Comparison of ENCODE assay signal across 14 mouse cellular contexts in genomic region chr12:87279350-87279749, GRCm38 (mm10). TPM values are rescaled to one million over a fixed set of nuclear protein-coding genes. Genes with fewer than 3 reads are reported as not detected.
A peak's percentile ranks its signal among the peaks of the same experiment; 100 is the strongest.
DNase-seq lines count a peak whose midpoint lies in the region; ATAC-seq and TF ChIP-seq lines count a peak whose summit lies in the region.
"Had no signal": no experiment of that assay in that cellular context is flagged by ENCODE, and none has a peak within 500 bp of the region (broad histone marks: within the 10 kb centered on the region; RNA-seq: fewer than 3 reads in every experiment).

No protein-coding gene starts in this region.

- in situ Hi-C loops in ES-E14 (cut with MboI; ENCODE audit: low sequenced_read_pairs in 2 of 2, unreplicated experiment in 2 of 2): no loop called here

- H3K4me3 ChIP-seq in heart, embryonic 15.5 days: no peak overlapping the region
- no peak overlapping the region for H3K4me3 ChIP-seq in heart, adult 2 months
- H3K4me3 ChIP-seq in liver, embryonic 11.5 days (ENCODE audit: low read depth, low read length): no peak overlapping the region
- H3K4me3 ChIP-seq in liver, postnatal 0 days (ENCODE audit: low read depth, low read length): no peak overlapping the region
- H3K4me3 ChIP-seq in ES-E14 (ENCODE audit: insufficient read depth in 1 of 2, low read depth in 1 of 2, low read length in 2 of 2, poor library complexity in 1 of 2, severe bottlenecking in 1 of 2): peak overlapping the region; percentile 52 to 68; a peak in 3 of 4 replicates
- H3K4me3 ChIP-seq in intestine, embryonic 14.5 days (ENCODE audit: low read depth, low read length): no peak overlapping the region
- H3K4me3 ChIP-seq: hindbrain, embryonic 12.5 days; stomach, embryonic 15.5 days had no signal

- no peak for ATAC-seq in heart, embryonic 15.5 days (replicated peaks; ENCODE audit: insufficient number of reproducible peaks, insufficient read depth, low FRiP score, low read depth)
- ATAC-seq in liver, embryonic 11.5 days (replicated peaks; ENCODE audit: low FRiP score): no peak
- no peak for ATAC-seq in liver, postnatal 0 days
- ATAC-seq in intestine, embryonic 14.5 days (replicated peaks; ENCODE audit: low FRiP score, low TSS enrichment, low read depth): 0 out of 2 replicates have a peak, but pooled peaks have one; percentile 13
- ATAC-seq in frontal cortex, adult (ENCODE audit: low TSS enrichment): no peak
- ATAC-seq: CD4-positive, CD25-positive, alpha-beta regulatory T cell, adult 4 months had no signal

- no peak for TF ChIP-seq POLR2A in heart, adult 2 months (IDR thresholded peaks at IDR 0.05; ENCODE audit: insufficient read depth, low read depth, low read length)

- H3K27ac ChIP-seq in heart, embryonic 15.5 days: peak overlapping the region; percentile 78
- H3K27ac ChIP-seq in heart, adult 2 months: no peak overlapping the region
- no peak overlapping the region for H3K27ac ChIP-seq in liver, embryonic 11.5 days (ENCODE audit: low read depth, low read length)
- no peak overlapping the region for H3K27ac ChIP-seq in liver, postnatal 0 days (ENCODE audit: low read depth)
- no peak overlapping the region for H3K27ac ChIP-seq in ES-E14 (ENCODE audit: insufficient read depth, low read depth, low read length, poor library complexity, severe bottlenecking)
- no peak overlapping the region for H3K27ac ChIP-seq in intestine, embryonic 14.5 days (ENCODE audit: low read depth)
- H3K27ac ChIP-seq: hindbrain, embryonic 12.5 days; liver, embryonic 14.5 days; macrophage; stomach, embryonic 15.5 days had no signal

- no peak overlapping the region for H3K4me2 ChIP-seq in heart, embryonic 15.5 days
- no peak overlapping the region for H3K4me2 ChIP-seq in liver, embryonic 11.5 days
- no peak overlapping the region for H3K4me2 ChIP-seq in liver, postnatal 0 days (ENCODE audit: low read depth, low read length)
- H3K4me2 ChIP-seq in intestine, embryonic 14.5 days (ENCODE audit: low read length): no peak overlapping the region
- H3K4me2 ChIP-seq: hindbrain, embryonic 12.5 days had no signal

- no peak for TF ChIP-seq CTCF in heart, adult 2 months (IDR thresholded peaks at IDR 0.05)
- no peak for TF ChIP-seq CTCF in liver, postnatal 0 days (IDR thresholded peaks at IDR 0.05; ENCODE audit: low read depth)

- no peak for TF ChIP-seq EP300 in heart, adult 2 months (IDR thresholded peaks at IDR 0.05; ENCODE audit: insufficient read depth, low read depth, low read length)
- no peak for TF ChIP-seq EP300 in liver, postnatal 0 days (IDR thresholded peaks at IDR 0.05; ENCODE audit: low read depth)

- H3K27me3 ChIP-seq in heart, embryonic 15.5 days: no peaks in the 10 kb centered on the region
- H3K27me3 ChIP-seq in heart, adult 2 months (ENCODE audit: control insufficient read depth, insufficient read depth, low read length): no peaks in the 10 kb centered on the region
- no peaks in the 10 kb centered on the region for H3K27me3 ChIP-seq in liver, embryonic 11.5 days (replicated peaks; ENCODE audit: control insufficient read depth, insufficient read depth, low read length)
- H3K27me3 ChIP-seq in liver, postnatal 0 days (ENCODE audit: insufficient read depth, low read length): no peaks in the 10 kb centered on the region
- no peaks in the 10 kb centered on the region for H3K27me3 ChIP-seq in intestine, embryonic 14.5 days (replicated peaks; ENCODE audit: control insufficient read depth, insufficient read depth, low read length)
- H3K27me3 ChIP-seq: hindbrain, embryonic 12.5 days; stomach, embryonic 15.5 days had no signal

- no peak overlapping the region for H3K9ac ChIP-seq in heart, embryonic 15.5 days
- no peak overlapping the region for H3K9ac ChIP-seq in heart, adult 2 months (ENCODE audit: low read depth, low read length)
- no peak overlapping the region for H3K9ac ChIP-seq in liver, embryonic 11.5 days (ENCODE audit: low read depth, low read length)
- no peak overlapping the region for H3K9ac ChIP-seq in liver, postnatal 0 days (replicated peaks)
- H3K9ac ChIP-seq in ES-E14 (ENCODE audit: insufficient read depth, low read depth, low read length, poor library complexity, severe bottlenecking): 0 out of 2 replicates have a peak overlapping the region, but pooled peaks have one; percentile 28
- no peak overlapping the region for H3K9ac ChIP-seq in intestine, embryonic 14.5 days (ENCODE audit: low read length)
- H3K9ac ChIP-seq: hindbrain, embryonic 12.5 days; liver, embryonic 14.5 days; stomach, embryonic 15.5 days had no signal

- WGBS in heart, embryonic 15.5 days: 37% methylated on average over 3 of the region's 3 CpGs
- 37% methylated on average over 3 of the region's 3 CpGs for WGBS in heart, adult 2 months
- 42% methylated on average over 3 of the region's 3 CpGs for WGBS in liver, embryonic 11.5 days
- WGBS in liver, postnatal 0 days (ENCODE audit: insufficient replicate concordance): 71% methylated on average over 3 of the region's 3 CpGs
- 41% methylated on average over 3 of the region's 3 CpGs for WGBS in intestine, embryonic 14.5 days

- intact Hi-C loops in heart, adult 2 months (cut with DNase I): no loop called here

- H3K79me2 ChIP-seq in heart, adult 2 months (replicated peaks; ENCODE audit: control insufficient read depth, insufficient read depth, low read length): no peaks in the 10 kb centered on the region

- no peaks in the 10 kb centered on the region for H3K9me3 ChIP-seq in heart, embryonic 15.5 days (replicated peaks)
- H3K9me3 ChIP-seq in liver, embryonic 11.5 days (ENCODE audit: control insufficient read depth, low read length): no peaks in the 10 kb centered on the region
- no peaks in the 10 kb centered on the region for H3K9me3 ChIP-seq in liver, postnatal 0 days (ENCODE audit: low read length)
- no peaks in the 10 kb centered on the region for H3K9me3 ChIP-seq in ES-E14 (ENCODE audit: control insufficient read depth, insufficient read depth, low read depth, low read length)
- H3K9me3 ChIP-seq in intestine, embryonic 14.5 days (ENCODE audit: control insufficient read depth, low read length): no peaks in the 10 kb centered on the region
- H3K9me3 ChIP-seq: hindbrain, embryonic 12.5 days; stomach, embryonic 15.5 days had no signal

- peaks cover 26% of the 10 kb centered on the region for H3K4me1 ChIP-seq in heart, embryonic 15.5 days (replicated peaks)
- H3K4me1 ChIP-seq in heart, adult 2 months (ENCODE audit: control insufficient read depth, insufficient read depth, low read length): peaks cover 2% of the 10 kb centered on the region; the same call in 1 of the 2 replicates
- peaks cover 21% of the 10 kb centered on the region for H3K4me1 ChIP-seq in liver, embryonic 11.5 days (replicated peaks; ENCODE audit: control insufficient read depth, insufficient read depth, low read length)
- 0 out of 2 replicates have a peak, but pooled peaks cover 3% of the 10 kb centered on the region for H3K4me1 ChIP-seq in liver, postnatal 0 days (ENCODE audit: insufficient read depth)
- H3K4me1 ChIP-seq in ES-E14 (ENCODE audit: control insufficient read depth in 2 of 2, insufficient read depth in 2 of 2, low read length in 2 of 2, poor library complexity in 1 of 2): peaks cover 3 to 39% of the 10 kb centered on the region in 2 experiments; a peak in 3 of 4 replicates
- H3K4me1 ChIP-seq in intestine, embryonic 14.5 days (replicated peaks; ENCODE audit: control insufficient read depth, insufficient read depth, low read length): peaks cover 4% of the 10 kb centered on the region; the same call in 1 of the 2 replicates
- H3K4me1 ChIP-seq: stomach, embryonic 15.5 days had no signal

- no peak for DNase-seq in heart, adult 2 months
- peak; percentile 30 for DNase-seq in liver, embryonic 11.5 days (ENCODE audit: low spot score)
- no peak for DNase-seq in liver, postnatal 0 days
- no peak for DNase-seq in ES-E14 (ENCODE audit: low read depth, low spot score)
- no peak for DNase-seq in intestine, embryonic 14.5 days (ENCODE audit: low spot score)
- DNase-seq in retina, embryonic 14.5 days (ENCODE audit: low spot score): no peak
- DNase-seq: cerebellum, adult 18-20 months had no signal

- peaks cover 10% of the 10 kb centered on the region for H3K36me3 ChIP-seq in heart, embryonic 15.5 days
- H3K36me3 ChIP-seq in heart, adult 2 months (ENCODE audit: control insufficient read depth, insufficient read depth, low read length): no peaks in the 10 kb centered on the region
- peaks cover 15% of the 10 kb centered on the region for H3K36me3 ChIP-seq in liver, embryonic 11.5 days (ENCODE audit: control insufficient read depth, insufficient read depth, low read length)
- H3K36me3 ChIP-seq in liver, postnatal 0 days (replicated peaks; ENCODE audit: insufficient read depth, low read length): peaks cover 16% of the 10 kb centered on the region
- H3K36me3 ChIP-seq in ES-E14 (ENCODE audit: control insufficient read depth, insufficient read depth, low read length, poor library complexity, severe bottlenecking): peaks cover 19% of the 10 kb centered on the region
- H3K36me3 ChIP-seq in intestine, embryonic 14.5 days (ENCODE audit: control insufficient read depth, insufficient read depth, low read length): peaks cover 23% of the 10 kb centered on the region

RNA-seq across cellular contexts. Expression of gene Ahsa1, which starts 13.1 kb away (rescaled TPM):
- 175 and 176 TPM in 2 replicates for polyA plus RNA-seq in heart, embryonic 15.5 days (2015; fragmentation: Nextera tagmentation; extraction: Ambion mirVana)
- total RNA-seq in heart, adult 2 months (2021): 100 to 1,000 TPM; 138 to 153 TPM
- 74.5 and 85.8 TPM in 2 replicates for polyA plus RNA-seq in heart, adult 2 months (2012; rRNA removed)
- polyA plus RNA-seq in liver, embryonic 11.5 days (2014; fragmentation: Nextera tagmentation; extraction: Ambion mirVana): 296 and 310 TPM in 2 replicates
- polyA plus RNA-seq in liver, postnatal 0 days (2015; fragmentation: Nextera tagmentation; extraction: Ambion mirVana): 89.4 and 91.5 TPM in 2 replicates
- 224 and 305 TPM in 2 replicates for total RNA-seq in ES-E14 (2012; rRNA removed)
- polyA plus RNA-seq in intestine, embryonic 14.5 days (2014; fragmentation: Nextera tagmentation; extraction: Ambion mirVana): 205 and 207 TPM in 2 replicates

RNA-seq across cellular contexts. Expression of gene Vipas39, which starts 13.3 kb away (rescaled TPM):
- polyA plus RNA-seq in heart, embryonic 15.5 days (2015; fragmentation: Nextera tagmentation; extraction: Ambion mirVana): 29.8 and 37.7 TPM in 2 replicates
- total RNA-seq in heart, adult 2 months (2021): 10 to 100 TPM; 23.2 to 25.5 TPM
- 23.3 and 39.7 TPM in 2 replicates for polyA plus RNA-seq in heart, adult 2 months (2012; rRNA removed)
- polyA plus RNA-seq in liver, embryonic 11.5 days (2014; fragmentation: Nextera tagmentation; extraction: Ambion mirVana): 23.8 and 26.5 TPM in 2 replicates
- polyA plus RNA-seq in liver, postnatal 0 days (2015; fragmentation: Nextera tagmentation; extraction: Ambion mirVana): 8.2 and 8.9 TPM in 2 replicates
- total RNA-seq in ES-E14 (2012; rRNA removed): 29.8 and 36.3 TPM in 2 replicates
- 40.8 and 47.3 TPM in 2 replicates for polyA plus RNA-seq in intestine, embryonic 14.5 days (2014; fragmentation: Nextera tagmentation; extraction: Ambion mirVana)

RNA-seq across cellular contexts. Expression of gene Ism2, which starts 20.2 kb away (rescaled TPM):
- 0.44 and 0.58 TPM in 2 replicates for polyA plus RNA-seq in heart, embryonic 15.5 days (2015; fragmentation: Nextera tagmentation; extraction: Ambion mirVana)
- total RNA-seq in heart, adult 2 months (2021): not detected
- polyA plus RNA-seq in heart, adult 2 months (2012; rRNA removed): 0.09 and 0.18 TPM in 2 replicates
- 0.23 and 0.38 TPM in 2 replicates for polyA plus RNA-seq in liver, embryonic 11.5 days (2014; fragmentation: Nextera tagmentation; extraction: Ambion mirVana)
- 0.08 and 0.17 TPM in 2 replicates for polyA plus RNA-seq in liver, postnatal 0 days (2015; fragmentation: Nextera tagmentation; extraction: Ambion mirVana)
- total RNA-seq in ES-E14 (2012; rRNA removed): 3.0 and 3.2 TPM in 2 replicates
- 0.22 and 0.40 TPM in 2 replicates for polyA plus RNA-seq in intestine, embryonic 14.5 days (2014; fragmentation: Nextera tagmentation; extraction: Ambion mirVana)
- polyA plus RNA-seq: CD4-positive, CD25-positive, alpha-beta regulatory T cell, adult 4 months; macrophage had no signal

RNA-seq across cellular contexts. Expression of gene Noxred1, which starts 40.8 kb away (rescaled TPM):
- 0.47 and 0.74 TPM in 2 replicates for polyA plus RNA-seq in heart, embryonic 15.5 days (2015; fragmentation: Nextera tagmentation; extraction: Ambion mirVana)
- under 1 TPM; 0.39 to 0.61 TPM for total RNA-seq in heart, adult 2 months (2021)
- 0.47 and 0.67 TPM in 2 replicates for polyA plus RNA-seq in heart, adult 2 months (2012; rRNA removed)
- 0.48 and 0.96 TPM in 2 replicates for polyA plus RNA-seq in liver, embryonic 11.5 days (2014; fragmentation: Nextera tagmentation; extraction: Ambion mirVana)
- polyA plus RNA-seq in liver, postnatal 0 days (2015; fragmentation: Nextera tagmentation; extraction: Ambion mirVana): 0.19 and 0.45 TPM in 2 replicates
- 2.2 and 3.0 TPM in 2 replicates for total RNA-seq in ES-E14 (2012; rRNA removed)
- 0.30 and 0.73 TPM in 2 replicates for polyA plus RNA-seq in intestine, embryonic 14.5 days (2014; fragmentation: Nextera tagmentation; extraction: Ambion mirVana)

Comparison
In these comparisons a context has a peak if more than half of its experiments do, and no peak if none do; other contexts are left out.
1. H3K4me3 ChIP-seq: peak in ES-E14 (2 of 2); none in heart, embryonic 15.5 days (single experiment), heart, adult 2 months (single experiment), liver, embryonic 11.5 days (single experiment), liver, postnatal 0 days (single experiment) and intestine, embryonic 14.5 days (single experiment).